Mouse (Mus musculus): Measurements from ENCODE around the gene Naa20. TPM values are rescaled to one million over a fixed set of nuclear protein-coding genes. Genes with fewer than 3 reads are reported as not detected.

The Naa20 gene
- polyA plus RNA-seq, 1 experiment from 2014 or later = 159 TPM

- Histone ChIP-seq H3K36me3 (ENCODE audit: control insufficient read depth, insufficient read depth, low read length) (0 out of 2 replicates have a peak, but pooled peaks cover 3% of the 10 kb centered on the region), H3K4me1 (ENCODE audit: control insufficient read depth, insufficient read depth, low read length) (0 out of 2 replicates have a peak, but pooled peaks cover 4% of the 10 kb centered on the region), H3K9me3 (ENCODE audit: control insufficient read depth, low read length) (no peaks in the 10 kb centered on the region), H3K27ac (replicated peaks; ENCODE audit: low read depth, low read length) (no peak within 1 kb of the TSS), H3K4me2 (ENCODE audit: low read depth, severe bottlenecking) (peak within 1 kb of the TSS; percentile 62), H3K4me3 (ENCODE audit: low read depth, low read length) (peak within 1 kb of the TSS; percentile 95), H3K27me3 (ENCODE audit: control insufficient read depth, insufficient read depth, low read length) (no peaks in the 10 kb centered on the region), H3K9ac (ENCODE audit: low read length) (peak within 1 kb of the TSS; percentile 55)
- DNase-seq (ENCODE audit: low spot score) = peak; percentile 96
- ATAC-seq (ENCODE audit: insufficient number of reproducible peaks, low FRiP score, low TSS enrichment, low read depth) = peak; percentile 97
- WGBS = under 1% methylated on average over 61 of the region's 61 CpGs
Measured at GRCm38 (mm10) chr2:145934339-145935231, 32.7 kb downstream of the Naa20 start, which contains the start of the genes Cfap61 and Crnkl1. Gene Cfap61, plus strand, starts transcription at chr2:145934784. Gene Crnkl1, minus strand, starts transcription at chr2:145935014.

DNA sequence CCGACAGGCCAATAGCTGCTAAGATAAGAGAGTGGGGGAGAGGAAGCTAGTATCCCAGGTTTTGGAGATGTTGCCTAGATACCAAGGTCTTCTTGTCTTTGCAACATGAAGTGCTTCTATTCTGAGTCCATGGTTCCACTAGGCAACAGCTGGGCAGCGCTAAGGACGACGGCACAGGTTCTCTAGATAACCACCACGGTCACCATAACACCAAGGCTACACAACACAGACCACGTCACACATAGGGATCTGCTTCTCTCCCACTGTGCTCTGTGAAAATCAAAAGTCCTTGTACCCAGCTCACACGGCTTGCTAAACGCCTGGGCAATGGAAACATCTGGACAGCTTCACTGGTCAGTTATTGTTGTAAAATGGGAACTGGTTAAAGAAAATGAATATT is 35.1 kb downstream of the Naa20 start:
- 84% methylated on average over 8 of the region's 8 CpGs for WGBS
- Histone ChIP-seq H3K4me3 (ENCODE audit: low read depth, low read length) (no peak overlapping the region), H3K4me2 (ENCODE audit: low read depth, severe bottlenecking) (no peak overlapping the region), H3K9ac (ENCODE audit: low read length) (no peak overlapping the region), H3K36me3 (ENCODE audit: control insufficient read depth, insufficient read depth, low read length) (no peaks in the 10 kb centered on the region), H3K4me1 (ENCODE audit: control insufficient read depth, insufficient read depth, low read length) (0 out of 2 replicates have a peak, but pooled peaks cover 4% of the 10 kb centered on the region), H3K27me3 (ENCODE audit: control insufficient read depth, insufficient read depth, low read length) (no peaks in the 10 kb centered on the region), H3K27ac (replicated peaks; ENCODE audit: low read depth, low read length) (no peak overlapping the region), H3K9me3 (ENCODE audit: control insufficient read depth, low read length) (no peaks in the 10 kb centered on the region)
- ATAC-seq (ENCODE audit: insufficient number of reproducible peaks, low FRiP score, low TSS enrichment, low read depth) (no peak), DNase-seq (ENCODE audit: low spot score) (no peak)

DNA sequence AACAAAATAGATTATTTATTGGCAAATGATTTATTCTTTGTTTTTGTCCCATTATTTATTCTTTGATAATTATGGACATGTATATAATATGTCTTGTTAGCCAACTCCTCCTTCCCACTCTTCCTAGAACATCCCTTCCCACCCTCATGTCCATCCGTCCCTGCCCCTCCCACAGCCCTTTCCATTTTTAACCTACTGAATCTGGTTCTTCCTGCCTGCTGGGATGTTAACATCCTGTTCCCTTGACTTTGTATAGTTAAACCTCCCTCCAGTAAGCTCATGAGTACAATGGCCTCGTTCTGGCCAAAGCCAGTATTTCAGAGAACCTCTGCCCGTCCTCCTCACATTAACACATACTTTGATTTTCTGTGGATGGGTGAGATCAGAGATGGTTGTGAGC is 39.5 kb downstream of the Naa20 start:
- Histone ChIP-seq H3K36me3 (ENCODE audit: control insufficient read depth, insufficient read depth, low read length) (no peaks in the 10 kb centered on the region), H3K9me3 (ENCODE audit: control insufficient read depth, low read length) (no peaks in the 10 kb centered on the region), H3K9ac (ENCODE audit: low read length) (no peak overlapping the region), H3K4me2 (ENCODE audit: low read depth, severe bottlenecking) (no peak overlapping the region), H3K27me3 (ENCODE audit: control insufficient read depth, insufficient read depth, low read length) (no peaks in the 10 kb centered on the region), H3K4me3 (ENCODE audit: low read depth, low read length) (no peak overlapping the region), H3K4me1 (ENCODE audit: control insufficient read depth, insufficient read depth, low read length) (no peaks in the 10 kb centered on the region), H3K27ac (replicated peaks; ENCODE audit: low read depth, low read length) (no peak overlapping the region)
- ATAC-seq (ENCODE audit: insufficient number of reproducible peaks, low FRiP score, low TSS enrichment, low read depth) (no peak), DNase-seq (ENCODE audit: low spot score) (no peak)
- 71% methylated on average over 3 of the region's 3 CpGs for WGBS

GRCm38 (mm10) chr2:145944286-145944685 is 42.4 kb downstream of the Naa20 start:
- Histone ChIP-seq H3K4me2 (ENCODE audit: low read depth, severe bottlenecking) (no peak overlapping the region), H3K9me3 (ENCODE audit: control insufficient read depth, low read length) (no peaks in the 10 kb centered on the region), H3K27me3 (ENCODE audit: control insufficient read depth, insufficient read depth, low read length) (no peaks in the 10 kb centered on the region), H3K4me3 (ENCODE audit: low read depth, low read length) (no peak overlapping the region), H3K9ac (ENCODE audit: low read length) (no peak overlapping the region), H3K4me1 (ENCODE audit: control insufficient read depth, insufficient read depth, low read length) (no peaks in the 10 kb centered on the region), H3K27ac (replicated peaks; ENCODE audit: low read depth, low read length) (no peak overlapping the region), H3K36me3 (ENCODE audit: control insufficient read depth, insufficient read depth, low read length) (no peaks in the 10 kb centered on the region)
- ATAC-seq (ENCODE audit: insufficient number of reproducible peaks, low FRiP score, low TSS enrichment, low read depth) = no peak
- WGBS = 94% methylated on average over 3 of the region's 3 CpGs
- DNase-seq (ENCODE audit: low spot score) = no peak

DNA sequence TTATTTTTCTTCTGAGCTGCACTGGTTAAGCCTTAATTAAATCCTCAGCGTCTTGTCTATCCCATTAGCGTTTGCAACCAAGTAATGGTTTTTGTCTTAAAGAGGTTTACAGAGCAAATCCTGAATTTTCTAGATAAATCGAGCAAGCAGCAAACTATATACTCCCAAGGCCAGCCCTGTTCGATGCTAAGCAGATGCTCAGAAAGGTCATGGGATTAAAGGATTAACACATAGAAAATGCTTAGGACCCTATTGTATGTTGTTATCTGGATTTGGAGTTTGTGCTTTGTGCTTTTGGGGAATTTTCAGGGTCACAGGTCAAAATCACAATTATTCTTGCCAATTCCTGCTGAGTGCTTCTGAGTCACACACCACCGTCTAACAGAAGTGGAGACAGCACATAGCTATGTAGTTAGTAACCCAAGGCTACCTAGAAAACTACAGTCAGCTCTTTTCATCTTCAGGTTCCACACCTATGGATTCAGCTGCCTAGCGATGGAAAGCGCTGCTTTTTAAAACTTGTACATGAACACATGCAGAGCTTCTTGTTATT is 46.6 kb downstream of the Naa20 start:
- no peaks in the 10 kb centered on the region for H3K4me1 ChIP-seq (ENCODE audit: control insufficient read depth, insufficient read depth, low read length)
- H3K9me3 ChIP-seq (ENCODE audit: control insufficient read depth, low read length) = no peaks in the 10 kb centered on the region
- ATAC-seq (ENCODE audit: insufficient number of reproducible peaks, low FRiP score, low TSS enrichment, low read depth) = no peak
- H3K27me3 ChIP-seq (ENCODE audit: control insufficient read depth, insufficient read depth, low read length) = no peaks in the 10 kb centered on the region
- no peak overlapping the region for H3K27ac ChIP-seq (replicated peaks; ENCODE audit: low read depth, low read length)
- DNase-seq (ENCODE audit: low spot score) = no peak
- no peaks in the 10 kb centered on the region for H3K36me3 ChIP-seq (ENCODE audit: control insufficient read depth, insufficient read depth, low read length)
- no peak overlapping the region for H3K4me3 ChIP-seq (ENCODE audit: low read depth, low read length)
- no peak overlapping the region for H3K4me2 ChIP-seq (ENCODE audit: low read depth, severe bottlenecking)
- no peak overlapping the region for H3K9ac ChIP-seq (ENCODE audit: low read length)
- WGBS = 74% methylated on average over 7 of the region's 7 CpGs

DNA sequence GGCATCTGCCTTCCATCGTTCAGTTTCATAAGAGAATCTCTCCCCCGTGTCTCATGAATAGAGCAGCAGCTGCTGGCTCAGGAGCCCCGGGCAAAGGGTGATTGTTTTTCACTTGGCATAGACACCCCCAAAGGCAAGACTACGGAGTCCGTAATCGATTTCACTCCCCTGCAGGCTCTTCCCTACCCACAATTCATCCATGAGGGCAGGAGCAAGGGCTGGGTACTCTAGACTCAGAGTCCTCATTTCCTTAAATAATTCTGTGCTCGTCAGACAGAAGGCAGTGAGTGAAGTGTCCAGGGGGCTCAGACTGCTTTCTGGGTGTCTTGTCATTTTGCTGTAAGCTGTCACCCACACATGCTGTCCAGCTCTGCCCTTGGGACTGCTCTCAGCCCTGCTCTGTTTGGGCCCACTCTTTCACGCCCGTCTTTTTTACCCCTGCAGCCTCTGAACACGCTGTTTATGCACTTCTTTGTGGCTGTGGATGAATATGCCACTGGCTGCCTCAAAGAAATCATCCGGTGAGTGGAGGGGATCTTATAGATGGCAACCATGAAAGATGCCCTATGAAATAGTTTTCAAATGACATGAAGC is 47.7 kb downstream of the Naa20 start:
- H3K27ac ChIP-seq (replicated peaks; ENCODE audit: low read depth, low read length) = no peak overlapping the region
- no peak overlapping the region for H3K4me3 ChIP-seq (ENCODE audit: low read depth, low read length)
- no peaks in the 10 kb centered on the region for H3K36me3 ChIP-seq (ENCODE audit: control insufficient read depth, insufficient read depth, low read length)
- DNase-seq (ENCODE audit: low spot score) (no peak), ATAC-seq (ENCODE audit: insufficient number of reproducible peaks, low FRiP score, low TSS enrichment, low read depth) (no peak)
- H3K4me2 ChIP-seq (ENCODE audit: low read depth, severe bottlenecking) = no peak overlapping the region
- H3K27me3 ChIP-seq (ENCODE audit: control insufficient read depth, insufficient read depth, low read length) = no peaks in the 10 kb centered on the region
- H3K9me3 ChIP-seq (ENCODE audit: control insufficient read depth, low read length) = no peaks in the 10 kb centered on the region
- H3K9ac ChIP-seq (ENCODE audit: low read length) = no peak overlapping the region
- no peaks in the 10 kb centered on the region for H3K4me1 ChIP-seq (ENCODE audit: control insufficient read depth, insufficient read depth, low read length)
- WGBS = 62% methylated on average over 11 of the region's 11 CpGs

- no peaks in the 10 kb centered on the region for H3K4me1 ChIP-seq (ENCODE audit: control insufficient read depth, insufficient read depth, low read length)
- no peaks in the 10 kb centered on the region for H3K9me3 ChIP-seq (ENCODE audit: control insufficient read depth, low read length)
- no peaks in the 10 kb centered on the region for H3K36me3 ChIP-seq (ENCODE audit: control insufficient read depth, insufficient read depth, low read length)
- ATAC-seq (ENCODE audit: insufficient number of reproducible peaks, low FRiP score, low TSS enrichment, low read depth) (no peak), DNase-seq (ENCODE audit: low spot score) (peak; percentile 23)
- no peaks in the 10 kb centered on the region for H3K27me3 ChIP-seq (ENCODE audit: control insufficient read depth, insufficient read depth, low read length)
- 13% methylated on average over 10 of the region's 10 CpGs for WGBS
- no peak overlapping the region for H3K4me3 ChIP-seq (ENCODE audit: low read depth, low read length)
- no peak overlapping the region for H3K4me2 ChIP-seq (ENCODE audit: low read depth, severe bottlenecking)
- no peak overlapping the region for H3K9ac ChIP-seq (ENCODE audit: low read length)
- H3K27ac ChIP-seq (replicated peaks; ENCODE audit: low read depth, low read length) = no peak overlapping the region
Measured at GRCm38 (mm10) chr2:145950239-145950638, 48.3 kb downstream of the Naa20 start.

DNA sequence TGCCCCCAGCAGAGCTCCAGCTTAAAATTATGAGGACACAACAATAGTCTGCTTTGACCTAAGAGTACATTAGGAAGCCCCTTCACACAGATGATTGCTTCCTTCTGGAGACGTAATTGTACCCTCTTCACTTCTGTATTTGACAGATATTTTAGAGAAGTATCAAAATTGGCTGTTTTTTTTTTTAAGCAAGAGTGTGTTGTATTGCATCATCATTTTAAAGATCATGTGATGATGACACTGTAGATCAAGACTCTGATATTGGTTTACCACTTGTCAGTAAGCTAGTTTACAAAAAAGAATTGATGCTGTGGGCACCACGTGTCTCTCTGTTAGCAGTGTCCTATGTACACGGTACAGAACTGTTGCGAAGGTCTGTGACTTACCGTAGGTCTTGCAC is 50.8 kb downstream of the Naa20 start:
- Histone ChIP-seq H3K4me3 (ENCODE audit: low read depth, low read length) (no peak overlapping the region), H3K9ac (ENCODE audit: low read length) (no peak overlapping the region), H3K27me3 (ENCODE audit: control insufficient read depth, insufficient read depth, low read length) (no peaks in the 10 kb centered on the region), H3K36me3 (ENCODE audit: control insufficient read depth, insufficient read depth, low read length) (no peaks in the 10 kb centered on the region), H3K27ac (replicated peaks; ENCODE audit: low read depth, low read length) (no peak overlapping the region), H3K4me2 (ENCODE audit: low read depth, severe bottlenecking) (no peak overlapping the region), H3K4me1 (ENCODE audit: control insufficient read depth, insufficient read depth, low read length) (no peaks in the 10 kb centered on the region), H3K9me3 (ENCODE audit: control insufficient read depth, low read length) (no peaks in the 10 kb centered on the region)
- DNase-seq (ENCODE audit: low spot score) (no peak), ATAC-seq (ENCODE audit: insufficient number of reproducible peaks, low FRiP score, low TSS enrichment, low read depth) (no peak)
- WGBS = 68% methylated on average over 5 of the region's 5 CpGs
